Mouse (Mus musculus) limb, embryonic 11.5 days (tissue): ENCODE data around the gene Gm5141. TPM values are rescaled to one million over a fixed set of nuclear protein-coding genes. Genes with fewer than 3 reads are reported as not detected.
"Not testable (repeated sequence)": the region's sequence is repeated elsewhere in the genome, so short reads cannot be mapped to it uniquely, and the experiment has no call there.

ENCODE experiments used
- ATAC-seq: fragments of 200-750 bp; cut with Nextera tagmentation; 2 replicates; pipeline ENCODE4 v1.8.0; 2017; ENCODE audit warnings: low read depth; ENCODE audit not compliant: insufficient number of reproducible peaks, low FRiP score, low TSS enrichment
- DNase-seq: peaks from one replicate; pipeline ENCODE4 v3.0.0-alpha.2; 2015; ENCODE audit warnings: low spot score
- H3K27ac ChIP-seq: fragments of 300-500 bp; sonication (generic); replicated peaks from 2 replicates; pipeline ENCODE4 v1.5.1; 2014; ENCODE audit warnings: low read depth, mild to moderate bottlenecking, low read length
- H3K27me3 ChIP-seq: fragments of 300-500 bp; sonication (generic); 2 replicates; pipeline ENCODE4 v1.6.1; 2014; ENCODE audit warnings: mild to moderate bottlenecking, low read length, mixed read lengths; ENCODE audit not compliant: control insufficient read depth, insufficient read depth
- H3K36me3 ChIP-seq: fragments of 300-500 bp; sonication (generic); 2 replicates; pipeline ENCODE4 v1.6.1; 2014; ENCODE audit warnings: mild to moderate bottlenecking, low read length, moderate library complexity, mixed read lengths; ENCODE audit not compliant: control insufficient read depth, insufficient read depth
- H3K4me1 ChIP-seq: fragments of 300-500 bp; sonication (generic); 2 replicates; pipeline ENCODE4 v1.6.1; 2014; ENCODE audit warnings: low read length, mixed read lengths; ENCODE audit not compliant: control insufficient read depth, insufficient read depth
- H3K4me2 ChIP-seq: fragments of 300-500 bp; sonication (generic); 2 replicates; pipeline ENCODE4 v1.6.1; 2014; ENCODE audit warnings: low read depth, mild to moderate bottlenecking, moderate library complexity; ENCODE audit not compliant: severe bottlenecking
- H3K4me3 ChIP-seq: fragments of 300-500 bp; sonication (generic); 2 replicates; pipeline ENCODE4 v1.5.1; 2014; ENCODE audit warnings: low read depth, low read length
- H3K9ac ChIP-seq: fragments of 300-500 bp; sonication (generic); 2 replicates; pipeline ENCODE4 v1.6.1; 2014; ENCODE audit warnings: mild to moderate bottlenecking, low read length
- H3K9me3 ChIP-seq: fragments of 300-500 bp; sonication (generic); 2 replicates; pipeline ENCODE4 v1.6.1; 2016; ENCODE audit warnings: low read length; ENCODE audit not compliant: control insufficient read depth
- WGBS: fragments of 180-500 bp; shearing (Covaris S2); extraction: QIAGEN DNeasy Blood & Tissue Kit; methylation state at CpG from one replicate; pipeline ENCODE4 v1.1.7; 2014; 5-methylcytosine and 5-hydroxymethylcytosine counted together
- polyA plus RNA-seq: library from polyadenylated mRNA; unstranded; fragments of >200 nt; fragmentation: Nextera tagmentation; extraction: Ambion mirVana; gene quantifications from 2 replicates; pipeline ENCODE4 v1.2.1, GENCODE M21; 2014

Gene Gm5141
- 13.6 and 14.7 TPM in 2 replicates for polyA plus RNA-seq

DNA sequence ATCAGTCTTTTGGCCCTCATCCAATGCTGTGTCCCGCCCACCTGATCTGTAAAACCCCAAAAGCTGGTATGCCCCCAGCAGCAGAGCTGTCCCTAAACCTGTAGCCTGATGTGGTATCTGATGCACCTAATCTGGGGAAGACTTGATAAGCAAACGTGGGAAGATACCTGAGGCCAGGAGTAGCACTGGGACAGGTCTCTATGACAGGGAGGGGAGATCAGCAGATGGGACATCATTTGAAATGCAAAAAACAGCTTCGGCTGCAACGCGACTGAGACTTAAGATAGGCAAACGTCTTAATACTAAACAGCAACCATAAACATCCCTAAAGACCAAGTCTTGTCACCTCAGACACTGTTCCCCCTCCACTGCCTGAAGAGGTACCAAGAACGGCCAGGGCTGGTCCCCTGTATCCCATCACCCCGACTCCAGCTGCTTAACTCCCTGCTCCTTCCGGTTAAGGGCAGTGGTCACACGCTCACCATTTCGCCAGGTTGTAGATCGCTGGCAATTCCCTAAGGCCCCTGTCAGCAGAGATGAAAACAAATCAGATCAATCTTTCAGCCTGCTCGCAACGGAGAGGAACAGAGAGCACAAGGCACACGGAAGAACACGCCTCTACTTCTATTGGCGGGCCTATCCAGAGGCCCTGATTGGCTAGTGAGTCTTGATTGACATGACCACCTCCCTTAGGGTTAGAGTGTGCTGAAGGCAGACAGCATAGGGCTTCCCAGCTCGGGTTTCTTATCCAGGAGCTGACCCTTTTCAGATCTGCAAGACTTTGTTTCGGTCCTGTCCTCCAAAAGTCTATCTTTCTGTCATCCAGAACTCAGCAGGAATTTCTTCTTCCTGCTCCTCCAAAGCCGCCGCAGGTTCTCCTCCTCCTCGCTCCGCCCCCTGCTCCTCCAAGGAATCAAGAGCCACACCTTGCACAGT lies at the start of gene Gm5141:
Gene Gm5141, minus strand, starts transcription at position 610 of the 936 bp plus-strand sequence.
- Histone ChIP-seq H3K4me2 (peak within 1 kb of the TSS; percentile 56), H3K4me3 (peak within 1 kb of the TSS; percentile 35), H3K9ac (peak within 1 kb of the TSS; percentile 24; the same call in 1 of the 2 replicates)
- H3K27me3 ChIP-seq, H3K36me3 ChIP-seq, H3K27ac ChIP-seq, H3K4me1 ChIP-seq, H3K9me3 ChIP-seq: not testable (repeated sequence)
- 6% methylated on average over 19 of the region's 23 CpGs for WGBS
- ATAC-seq = peak; percentile 94
- DNase-seq = peak; percentile 51

GRCm38 (mm10) chr13:62833341-62833740 lies 47.7 kb upstream of the Gm5141 start:
- ATAC-seq (no peak), DNase-seq (no peak)

DNA sequence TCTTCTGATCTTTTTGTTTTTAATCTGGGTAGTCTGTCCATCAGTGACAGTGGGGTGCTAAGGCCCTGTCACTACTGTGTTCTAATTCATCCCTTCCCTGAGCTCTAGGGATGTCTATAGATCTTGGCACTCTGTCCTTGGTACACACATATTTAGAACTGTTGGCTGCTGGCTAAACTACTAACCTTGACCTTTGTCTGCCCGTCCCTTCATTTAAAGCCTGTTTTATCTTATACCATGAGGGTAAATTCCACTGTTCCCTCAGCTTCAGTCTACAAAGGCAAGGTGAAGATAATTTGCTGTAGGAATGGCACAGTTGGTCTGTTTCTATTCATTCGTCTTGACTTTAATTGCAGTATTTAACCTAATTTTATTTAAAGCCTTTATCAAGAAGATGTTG lies 46.6 kb upstream of the Gm5141 start:
- no peak overlapping the region for H3K4me2 ChIP-seq
- DNase-seq (no peak), ATAC-seq (no peak)
- no peak overlapping the region for H3K27ac ChIP-seq
- no peaks in the 10 kb centered on the region for H3K9me3 ChIP-seq
- H3K36me3 ChIP-seq = no peaks in the 10 kb centered on the region
- H3K27me3 ChIP-seq = no peaks in the 10 kb centered on the region
- 82% methylated on average over 2 of the region's 2 CpGs for WGBS
- no peak overlapping the region for H3K4me3 ChIP-seq
- H3K9ac ChIP-seq = no peak overlapping the region
- H3K4me1 ChIP-seq = no peaks in the 10 kb centered on the region

More at GRCm38 (mm10) chr13:62833341-62833740, 47.7 kb upstream of the Gm5141 start:
- Histone ChIP-seq H3K9me3 (no peaks in the 10 kb centered on the region), H3K4me3 (no peak overlapping the region), H3K4me1 (no peaks in the 10 kb centered on the region), H3K27me3 (no peaks in the 10 kb centered on the region), H3K4me2 (no peak overlapping the region), H3K36me3 (no peaks in the 10 kb centered on the region), H3K27ac (no peak overlapping the region), H3K9ac (no peak overlapping the region)
- 45% methylated on average over 4 of the region's 4 CpGs for WGBS

DNA sequence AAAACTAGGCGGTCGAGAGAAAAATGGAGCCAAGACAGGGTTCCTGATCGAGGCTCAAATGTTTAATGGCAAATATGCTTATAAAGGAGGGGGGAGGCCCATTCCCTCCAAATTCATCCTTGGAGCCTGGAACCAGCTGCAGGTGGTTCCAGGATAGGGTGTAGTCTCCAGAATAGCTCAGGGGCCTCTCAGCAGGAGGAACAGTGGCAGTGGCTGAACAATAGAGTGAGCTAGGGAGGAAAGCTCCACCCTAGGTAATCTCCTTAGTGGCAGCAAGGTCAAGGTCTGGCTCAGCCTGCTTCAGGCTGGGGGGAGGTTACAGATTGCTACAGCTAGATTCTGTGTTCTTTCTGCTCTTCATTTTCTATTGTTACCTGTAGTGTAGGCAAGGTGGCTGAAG lies 30.1 kb upstream of the Gm5141 start:
- 91% methylated on average over 3 of the region's 3 CpGs for WGBS
- H3K4me2 ChIP-seq, H3K27me3 ChIP-seq, H3K9ac ChIP-seq, H3K9me3 ChIP-seq, ATAC-seq, H3K27ac ChIP-seq, DNase-seq, H3K4me1 ChIP-seq, H3K36me3 ChIP-seq, H3K4me3 ChIP-seq: not testable (repeated sequence)

GRCm38 (mm10) chr13:62812713-62813112 lies 27.1 kb upstream of the Gm5141 start:
- WGBS = 10% methylated on average over 30 of the region's 32 CpGs
- peak overlapping the region; percentile 16; the same call in 1 of the 2 replicates for H3K4me3 ChIP-seq
- H3K4me2 ChIP-seq = peak overlapping the region; percentile 43
- ATAC-seq (no peak), DNase-seq (no peak)
- H3K27me3 ChIP-seq = no peaks in the 10 kb centered on the region
- H3K36me3 ChIP-seq = no peaks in the 10 kb centered on the region
- H3K9me3 ChIP-seq = no peaks in the 10 kb centered on the region
- H3K27ac ChIP-seq = no peak overlapping the region
- no peaks in the 10 kb centered on the region for H3K4me1 ChIP-seq
- no peak overlapping the region for H3K9ac ChIP-seq

DNA sequence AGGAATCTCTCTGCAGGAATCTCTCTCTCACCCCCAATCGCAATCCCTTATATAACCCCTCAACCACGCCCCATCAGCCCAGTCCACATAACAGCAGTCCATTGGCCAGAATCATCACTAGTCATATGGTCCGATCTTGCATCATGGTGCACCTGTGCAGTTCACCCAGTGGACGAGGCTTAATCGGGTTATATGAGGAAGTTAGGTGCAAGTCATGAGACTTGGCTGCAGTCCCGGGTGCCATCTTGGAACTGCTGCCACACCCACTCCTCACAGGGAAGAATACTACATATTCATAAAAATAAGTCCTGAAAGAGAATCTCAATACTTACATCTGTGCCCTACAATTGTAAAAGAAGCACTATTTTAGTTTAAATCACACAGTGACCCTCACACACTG lies 22.4 kb upstream of the Gm5141 start:
- DNase-seq, H3K27me3 ChIP-seq, H3K9ac ChIP-seq, H3K4me1 ChIP-seq, H3K27ac ChIP-seq, H3K9me3 ChIP-seq, ATAC-seq, H3K4me3 ChIP-seq, H3K36me3 ChIP-seq, H3K4me2 ChIP-seq: not testable (repeated sequence)
- WGBS = 88% methylated on average over 6 of the region's 6 CpGs

DNA sequence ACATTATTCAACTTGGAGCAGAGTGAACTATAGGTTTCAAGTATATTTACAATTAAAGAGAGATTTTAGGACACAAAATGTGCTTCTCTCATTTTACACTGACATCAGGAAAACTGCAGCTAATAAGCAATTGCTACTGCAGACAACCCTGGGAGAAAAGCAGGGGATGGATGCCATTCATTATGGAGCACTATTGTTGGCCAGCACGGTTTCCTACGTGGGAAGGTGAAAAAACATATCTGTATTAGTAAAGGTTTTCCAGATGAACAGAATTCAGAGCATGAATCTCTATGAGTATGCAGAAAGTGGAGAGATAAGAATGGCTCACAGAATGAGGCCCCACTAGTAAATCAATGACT lies 506 bp upstream of the Gm5141 start:
- not testable (repeated sequence) for H3K27ac ChIP-seq, DNase-seq, ATAC-seq, H3K9me3 ChIP-seq, H3K36me3 ChIP-seq, H3K27me3 ChIP-seq, H3K4me1 ChIP-seq, H3K4me2 ChIP-seq, H3K9ac ChIP-seq
- peak overlapping the region; percentile 35 for H3K4me3 ChIP-seq
- WGBS = 76% methylated on average over 2 of the region's 2 CpGs

DNA sequence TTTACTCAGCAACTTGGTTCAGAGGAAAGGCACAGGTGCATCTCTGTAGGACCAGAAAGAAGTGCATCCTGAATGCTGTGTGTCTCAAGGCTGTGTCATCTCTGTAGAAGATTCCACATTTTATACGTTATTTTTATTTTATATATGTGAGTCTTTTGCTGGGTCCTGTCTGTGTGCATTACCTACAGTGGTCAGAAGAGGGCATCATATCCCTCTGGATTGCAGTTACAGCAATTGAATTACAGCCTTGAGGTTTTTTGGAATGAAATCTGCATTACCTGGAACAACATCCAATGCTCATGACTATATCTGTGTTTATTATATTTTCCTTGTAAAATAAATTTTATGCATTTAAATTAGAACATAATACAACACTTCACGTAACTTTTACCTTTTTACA lies 21.8 kb downstream of the Gm5141 start:
- H3K27me3 ChIP-seq, H3K4me3 ChIP-seq, H3K9me3 ChIP-seq, H3K4me1 ChIP-seq, ATAC-seq, H3K4me2 ChIP-seq, H3K9ac ChIP-seq, H3K27ac ChIP-seq, H3K36me3 ChIP-seq: not testable (repeated sequence)
- WGBS = 59% methylated on average over 2 of the region's 2 CpGs
- DNase-seq = peak; percentile 46
